Mouse (Mus musculus) skeletal muscle tissue, adult 2 months (tissue): Measurements from ENCODE around the gene Cend1.
"Not testable (repeated sequence)": the region's sequence is repeated elsewhere in the genome, so short reads cannot be mapped to it uniquely, and the experiment has no call there.

Experiments
- DNase-seq: peaks from one replicate; pipeline ENCODE4 v3.0.0-alpha.2; 2012; ENCODE audit warnings: low read depth, low spot score

Gene Cend1

GRCm38 (mm10) chr7:141430585-141431240, 1.4 kb upstream of the Cend1 start:
- DNase-seq = no peak

GRCm38 (mm10) chr7:141429840-141430584, 721 bp upstream of the Cend1 start:
- DNase-seq = no peak

DNA sequence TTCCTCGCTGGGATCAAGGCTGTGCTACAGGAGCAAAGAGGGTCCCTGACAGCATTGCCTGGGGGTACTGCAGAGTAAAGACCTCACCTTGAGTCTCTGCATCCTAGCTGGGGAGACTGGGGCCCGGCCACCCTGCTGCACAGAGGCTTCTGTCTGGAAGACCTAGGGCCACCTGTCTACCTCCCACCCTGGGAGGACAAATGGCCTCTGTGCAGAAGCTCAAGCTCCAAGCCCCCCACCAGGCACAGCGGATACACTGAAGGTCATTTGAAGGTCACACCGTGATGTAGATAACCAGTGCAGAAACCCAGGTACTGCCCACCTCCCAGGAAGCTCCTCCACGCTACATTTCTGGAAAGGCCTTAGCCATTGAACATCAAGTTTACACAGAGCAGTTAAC, 590 bp downstream of the Cend1 start:
- no peak for DNase-seq

GRCm38 (mm10) chr7:141426948-141427730, 2.2 kb downstream of the Cend1 start:
- no peak for DNase-seq

DNA sequence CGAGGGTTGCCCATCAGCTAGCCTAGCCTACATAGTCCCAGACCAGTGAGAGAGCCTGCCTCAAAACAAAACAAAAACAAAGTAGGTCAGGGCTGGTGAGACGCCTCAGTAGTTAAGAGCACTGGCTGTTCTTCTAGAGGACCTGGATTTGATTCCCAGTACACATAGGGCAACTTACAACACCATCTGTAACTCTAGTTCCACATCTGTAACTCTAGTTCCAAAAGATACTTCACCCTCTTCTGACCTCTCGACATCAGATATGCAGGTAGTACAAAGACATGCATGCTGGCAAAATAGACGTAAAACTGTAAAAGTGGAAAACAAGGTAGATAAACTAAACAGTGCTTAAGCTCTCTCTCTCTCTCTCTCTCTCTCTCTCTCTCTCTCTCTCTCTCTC, 5.5 kb downstream of the Cend1 start:
- no peak for DNase-seq

DNA sequence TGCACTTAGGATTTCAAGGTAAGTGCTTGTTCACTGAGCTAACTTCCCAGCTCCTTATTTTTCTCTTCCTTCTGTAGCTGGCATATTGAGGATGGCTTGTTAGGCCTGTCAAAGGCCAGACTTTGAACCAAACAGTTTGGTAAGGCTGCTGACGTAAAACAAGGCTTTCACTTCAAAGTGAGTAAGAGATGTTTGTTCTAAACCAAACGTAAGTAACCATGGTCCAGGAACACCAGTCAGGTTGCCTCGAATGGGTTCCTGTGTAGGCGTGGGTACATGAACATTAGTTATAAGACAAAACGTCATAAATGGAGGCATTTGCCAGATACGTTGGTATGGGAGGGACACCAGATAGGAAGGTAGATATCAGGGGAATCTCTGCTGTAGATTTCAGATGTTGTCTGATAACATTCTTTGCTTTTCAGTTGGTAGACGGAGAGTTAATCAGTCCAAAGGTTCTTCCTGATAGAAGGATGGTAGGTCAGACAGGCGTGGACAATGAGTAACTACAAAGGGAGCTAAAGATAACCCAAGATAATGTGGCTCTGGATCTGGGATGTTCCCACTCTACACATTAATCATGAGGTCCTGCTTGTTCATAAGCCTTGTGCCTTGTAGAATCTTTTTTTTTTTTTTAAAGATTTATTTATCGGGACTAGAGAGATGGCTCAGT, 9.1 kb downstream of the Cend1 start:
- DNase-seq = no peak

GRCm38 (mm10) chr7:141418970-141419369, 10.3 kb downstream of the Cend1 start:
- DNase-seq = no peak

- DNase-seq = no peak
Measured at GRCm38 (mm10) chr7:141417731-141418681, 11.3 kb downstream of the Cend1 start.

- no peak for DNase-seq
Measured at GRCm38 (mm10) chr7:141416144-141416841, 13.0 kb downstream of the Cend1 start.

- peak; percentile 100 for DNase-seq
Measured at GRCm38 (mm10) chr7:141413809-141414584, 15.3 kb downstream of the Cend1 start, which contains the start of gene Gatd1. TSS of gene Gatd1 (minus strand) at chr7:141414136.

DNA sequence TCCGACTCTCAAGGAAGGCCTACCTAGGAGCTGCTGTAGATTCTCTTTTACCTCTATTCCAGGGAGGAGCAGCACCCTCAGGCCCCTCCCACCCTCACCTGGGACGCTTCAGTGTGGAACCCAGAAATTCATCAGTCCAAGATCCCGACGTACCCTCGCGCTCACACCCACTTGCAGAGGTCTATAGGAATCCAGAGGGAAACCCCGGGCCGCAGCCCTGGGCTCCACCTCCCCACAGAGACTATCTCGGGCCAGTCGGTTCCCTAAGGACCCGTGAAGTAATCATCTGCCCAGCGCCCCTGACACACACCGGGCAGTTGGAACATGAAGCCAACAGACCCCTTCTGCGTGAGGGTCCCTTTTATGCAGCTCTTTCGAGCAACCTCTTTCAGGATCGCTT, 16.0 kb downstream of the Cend1 start:
- DNase-seq = no peak

DNA sequence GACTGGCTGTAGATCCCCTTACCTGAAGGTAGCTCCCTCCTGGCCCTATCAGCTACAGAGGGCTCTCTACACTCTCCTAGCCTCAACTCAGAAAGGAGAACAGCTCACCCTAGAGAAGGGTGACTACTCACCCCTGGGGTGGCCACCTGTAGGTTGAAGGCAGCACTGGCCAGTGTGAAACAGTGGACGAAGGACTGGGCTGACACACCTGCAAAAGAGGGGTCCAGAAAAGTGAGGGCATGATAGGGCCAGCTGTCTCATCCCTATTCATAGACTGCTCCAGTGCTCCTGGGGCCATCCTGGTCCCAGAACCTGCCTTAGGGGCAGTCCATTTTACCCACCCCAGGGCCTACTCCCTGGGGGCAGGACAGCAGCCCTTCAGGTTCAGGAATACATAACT, 17.6 kb downstream of the Cend1 start:
- DNase-seq = no peak

- no peak for DNase-seq
Measured at GRCm38 (mm10) chr7:141410631-141411030, 18.7 kb downstream of the Cend1 start.

DNA sequence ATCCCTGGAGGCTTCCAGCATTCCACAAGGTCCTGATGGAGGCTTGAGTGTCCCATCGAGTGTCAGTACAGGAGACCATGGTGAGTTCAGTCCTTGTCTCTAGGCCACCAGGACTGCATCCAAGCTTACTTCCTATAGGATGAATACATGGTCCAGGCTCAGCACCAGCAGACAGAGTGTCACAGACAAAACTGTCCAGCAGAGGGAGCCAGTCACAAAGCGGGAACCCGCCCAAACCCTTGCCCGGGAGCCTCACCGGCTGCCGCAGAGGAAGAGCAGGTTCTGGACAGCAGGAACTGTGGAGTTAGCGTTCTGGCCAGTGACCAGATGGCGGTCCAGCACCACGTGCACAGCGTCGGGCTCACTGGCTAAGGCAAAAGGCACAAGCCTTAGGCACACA, 20.5 kb downstream of the Cend1 start:
- DNase-seq = peak; percentile 74

- not testable (repeated sequence) for DNase-seq
Measured at GRCm38 (mm10) chr7:141407670-141408069, 21.6 kb downstream of the Cend1 start.

DNA sequence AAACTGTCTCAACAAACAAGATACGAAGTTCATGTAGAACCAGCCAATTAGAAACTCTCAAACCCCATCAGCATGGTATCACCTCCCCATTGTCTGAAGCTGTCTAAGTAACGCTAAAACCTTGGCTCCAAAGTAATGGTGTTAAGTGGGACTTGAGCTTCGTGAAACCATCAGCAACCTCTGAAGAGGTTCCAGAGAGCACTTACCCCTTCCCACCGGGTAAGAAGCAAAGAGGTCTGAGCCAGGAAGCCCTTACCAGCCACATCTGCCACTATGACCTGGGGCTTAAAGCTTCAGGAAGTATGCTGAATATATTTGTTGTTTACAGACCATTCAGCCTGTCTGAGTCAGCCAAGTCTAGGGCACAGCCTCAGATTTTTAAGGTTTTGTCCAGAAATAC, 23.8 kb downstream of the Cend1 start:
- DNase-seq = no peak

DNA sequence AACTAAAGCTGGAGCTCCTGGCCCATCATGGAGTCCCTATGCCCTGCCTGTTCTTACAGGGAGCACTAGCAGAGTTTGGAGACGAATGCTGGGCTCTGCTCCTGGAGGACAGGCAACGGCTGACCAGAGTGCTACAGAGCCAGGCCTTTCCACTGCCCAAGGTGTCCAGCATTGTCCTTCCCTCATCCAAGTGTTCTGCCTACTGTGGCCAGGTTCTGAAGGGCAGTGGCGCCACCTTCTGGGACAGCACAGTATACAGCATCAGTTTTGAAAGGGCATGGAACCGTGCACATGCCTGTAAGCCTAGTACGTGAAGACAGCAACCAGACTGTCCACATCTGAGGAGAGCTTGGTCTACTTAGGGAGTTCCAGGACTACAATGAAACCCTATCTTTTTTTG, 26.0 kb downstream of the Cend1 start:
- DNase-seq = no peak

GRCm38 (mm10) chr7:141395348-141395747, 33.9 kb downstream of the Cend1 start:
- DNase-seq = no peak

GRCm38 (mm10) chr7:141394771-141395170, 34.5 kb downstream of the Cend1 start:
- no peak for DNase-seq
